Mouse (Mus musculus) erythroblast, adult 5-6 weeks (primary cell): ENCODE data around the gene Pkig. TPM values are rescaled to one million over a fixed set of nuclear protein-coding genes. Genes with fewer than 3 reads are reported as not detected.
A peak's percentile ranks its signal among the peaks of the same experiment; 100 is the strongest.
"Not testable (repeated sequence)": the region's sequence is repeated elsewhere in the genome, so short reads cannot be mapped to it uniquely, and the experiment has no call there.

ENCODE experiments used
- ATAC-seq: replicated peaks from 2 replicates; pipeline ENCODE4 v1.8.0; 2016; ENCODE audit warnings: moderate number of reproducible peaks, mild to moderate bottlenecking, moderate TSS enrichment, inconsistent platforms; ENCODE audit not compliant: poor library complexity, low FRiP score, severe bottlenecking
- total RNA-seq, 2 experiments: library from RNA; stranded (forward) in 1 of 2; stranded (reverse) in 1 of 2; fragments of 150-400 nt in 1 of 2; fragments of 200-764, 138-1000 nt in 1 of 2; gene quantifications; 2 replicates each; pipeline versions ENCODE4 v1.2.3 to v1.2.4; 2015 to 2017; ENCODE audit warnings: low replicate concordance in 2 of 2

Pkig gene
- total RNA-seq (2015; ENCODE audit: low replicate concordance) (15.0 and 25.0 TPM in 2 replicates), total RNA-seq (2017; ENCODE audit: low replicate concordance) (23.4 and 25.2 TPM in 2 replicates)

DNA sequence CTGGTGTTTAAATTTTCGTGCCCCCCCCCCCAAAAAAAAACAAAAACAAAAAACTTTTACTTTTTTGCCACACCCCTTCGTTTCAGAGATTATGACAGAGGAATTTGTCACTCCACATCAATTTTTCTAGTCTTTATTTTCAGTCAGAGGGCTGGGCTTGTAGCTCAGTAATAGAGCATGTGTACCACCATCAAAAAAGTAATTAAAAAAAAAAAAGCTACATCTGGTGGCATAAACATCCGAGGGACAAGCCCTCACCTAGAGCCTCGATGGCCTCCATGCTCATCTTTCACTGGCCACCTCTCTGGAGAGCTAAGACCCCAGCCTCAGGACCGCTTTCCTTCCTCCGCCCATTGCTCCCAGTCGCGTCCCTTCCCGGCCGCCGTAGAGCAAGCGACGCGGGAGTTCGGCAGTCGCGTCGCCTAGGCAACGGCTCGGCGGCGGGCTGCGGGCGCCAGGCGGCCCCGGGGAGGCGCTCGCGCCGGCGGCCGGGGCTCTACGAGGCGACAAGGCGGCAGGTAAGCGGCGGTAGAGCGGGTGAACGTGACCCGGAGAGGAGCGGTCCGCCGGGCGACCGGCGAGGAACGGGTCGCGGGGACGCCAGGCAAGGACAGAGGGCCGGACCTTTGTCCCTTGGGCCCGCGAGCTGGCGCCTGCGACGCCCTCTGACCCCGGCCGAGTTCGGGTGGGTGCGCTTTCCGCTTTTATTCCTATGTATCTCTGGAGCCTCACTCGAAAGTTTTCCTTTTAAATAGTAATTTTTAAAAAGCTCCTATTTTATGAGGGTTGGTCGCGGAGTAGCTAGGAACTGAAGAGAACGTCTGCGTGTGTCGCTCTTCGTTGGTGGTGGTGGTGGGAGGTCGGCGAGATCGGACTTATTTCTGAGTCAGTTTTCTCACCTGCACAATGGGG lies at the start of gene Pkig:
Gene Pkig (plus strand): TSS at position 412 of the 912 bp plus-strand sequence.
- peak; percentile 85 for ATAC-seq

DNA sequence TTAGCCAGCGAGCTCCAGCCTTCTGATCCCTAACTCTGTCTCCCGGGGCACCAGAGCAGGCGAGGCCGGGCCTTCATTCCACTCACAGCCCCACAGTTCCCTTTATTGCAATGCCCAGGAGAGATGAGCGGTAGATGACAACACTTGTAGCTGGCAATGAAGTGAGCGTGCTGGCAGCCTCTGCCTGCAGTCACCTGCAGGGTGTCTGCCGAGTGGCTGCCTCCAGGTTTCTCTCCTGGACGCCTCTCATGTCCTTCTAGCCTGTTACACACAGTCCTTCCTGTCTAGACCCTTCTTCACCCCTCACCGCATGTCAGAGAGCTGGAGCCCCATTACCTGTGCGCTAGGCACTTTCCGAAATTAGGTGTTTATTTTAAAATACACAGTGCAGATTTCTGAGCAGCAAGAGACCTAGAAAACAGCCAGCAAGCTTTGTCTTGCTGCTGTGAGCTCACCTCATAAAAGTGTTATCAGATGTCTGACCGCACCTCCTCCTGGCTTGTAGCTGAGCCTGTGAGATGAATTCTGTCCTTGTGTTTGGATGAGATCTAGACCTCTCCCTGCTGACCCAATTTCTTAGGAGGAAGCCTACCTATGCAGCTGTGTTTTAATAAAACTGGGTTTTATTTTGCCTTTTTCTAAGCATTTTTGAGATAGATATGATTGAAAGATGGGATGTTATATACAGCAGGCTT lies 48.8 kb upstream of the Pkig start:
- no peak for ATAC-seq

DNA sequence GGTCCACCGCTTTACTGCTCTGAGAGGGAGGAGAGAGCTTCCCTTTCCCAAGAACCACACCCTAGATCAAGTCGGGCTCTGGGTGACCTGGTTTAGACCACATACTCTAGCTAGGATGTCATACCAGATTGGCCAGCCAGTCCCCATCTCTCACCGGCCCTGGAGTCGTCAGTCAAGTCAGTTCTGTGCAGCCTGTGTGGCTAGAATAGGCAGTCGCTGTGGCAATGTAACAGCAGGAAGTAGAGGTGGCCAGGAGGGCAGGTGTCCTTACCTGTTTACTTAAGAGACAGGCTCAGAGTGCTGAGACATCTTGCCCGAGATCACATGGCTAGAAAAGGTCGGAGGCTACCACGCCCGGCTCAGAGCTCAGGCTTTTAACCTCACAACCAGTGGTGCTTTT lies 47.0 kb upstream of the Pkig start:
- ATAC-seq, result no peak

DNA sequence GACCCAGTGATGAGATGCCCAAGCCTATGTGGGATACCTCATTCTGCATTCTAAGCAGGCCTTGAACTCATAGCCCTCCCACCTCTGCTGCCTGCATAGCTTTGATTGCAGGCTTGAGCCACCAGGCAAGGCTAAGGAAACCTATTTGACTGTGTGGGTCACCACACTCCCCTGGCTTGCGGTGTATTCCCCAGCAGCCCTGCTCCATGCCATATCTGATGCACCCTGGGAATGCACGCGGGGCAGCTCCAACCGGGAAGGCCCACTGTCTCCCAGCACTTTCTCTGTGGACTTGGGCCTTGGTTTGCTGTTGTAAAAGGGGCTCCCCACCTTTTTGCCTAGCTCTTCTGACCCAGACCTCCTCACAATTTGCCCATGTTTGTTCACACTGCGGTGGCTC lies 45.0 kb upstream of the Pkig start:
- ATAC-seq, result no peak

DNA sequence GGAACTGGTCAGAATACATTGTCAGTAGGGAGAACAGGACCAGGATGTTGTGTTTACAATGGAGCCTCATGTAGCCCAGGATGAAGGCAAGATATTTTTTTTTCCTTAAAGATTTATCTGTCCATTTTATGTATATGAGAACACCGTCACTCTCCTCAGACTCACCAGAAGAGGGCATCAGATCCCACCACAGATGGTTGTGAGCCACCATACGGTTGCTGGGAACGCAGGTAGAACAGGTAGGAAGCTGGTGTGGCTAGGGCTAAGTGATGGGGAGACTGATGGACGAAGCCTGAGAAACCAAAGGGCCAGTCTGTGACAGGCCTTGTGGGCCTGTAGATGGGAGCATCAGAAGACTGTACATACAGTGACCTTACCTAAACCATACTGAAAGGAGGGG lies 44.2 kb upstream of the Pkig start:
- no peak for ATAC-seq

DNA sequence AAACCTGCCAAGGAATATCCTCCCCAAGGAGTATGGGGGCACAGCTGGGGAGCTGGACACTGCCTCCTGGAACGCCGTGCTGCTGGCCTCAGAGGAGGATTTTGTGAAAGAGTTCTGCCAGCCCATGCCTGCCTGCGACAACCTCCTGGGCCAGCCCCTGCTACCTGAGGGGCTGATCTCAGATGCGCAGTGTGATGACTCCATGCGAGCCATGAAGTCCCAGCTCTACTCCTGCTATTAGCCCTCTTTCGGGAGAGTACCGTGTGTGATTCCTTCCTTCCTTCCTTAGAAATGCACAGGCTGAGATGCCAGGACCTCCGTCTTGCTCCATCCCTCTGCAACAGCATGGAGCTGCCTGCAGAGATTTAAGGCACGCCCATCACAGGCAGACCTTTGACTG lies 42.8 kb upstream of the Pkig start:
- no peak for ATAC-seq

DNA sequence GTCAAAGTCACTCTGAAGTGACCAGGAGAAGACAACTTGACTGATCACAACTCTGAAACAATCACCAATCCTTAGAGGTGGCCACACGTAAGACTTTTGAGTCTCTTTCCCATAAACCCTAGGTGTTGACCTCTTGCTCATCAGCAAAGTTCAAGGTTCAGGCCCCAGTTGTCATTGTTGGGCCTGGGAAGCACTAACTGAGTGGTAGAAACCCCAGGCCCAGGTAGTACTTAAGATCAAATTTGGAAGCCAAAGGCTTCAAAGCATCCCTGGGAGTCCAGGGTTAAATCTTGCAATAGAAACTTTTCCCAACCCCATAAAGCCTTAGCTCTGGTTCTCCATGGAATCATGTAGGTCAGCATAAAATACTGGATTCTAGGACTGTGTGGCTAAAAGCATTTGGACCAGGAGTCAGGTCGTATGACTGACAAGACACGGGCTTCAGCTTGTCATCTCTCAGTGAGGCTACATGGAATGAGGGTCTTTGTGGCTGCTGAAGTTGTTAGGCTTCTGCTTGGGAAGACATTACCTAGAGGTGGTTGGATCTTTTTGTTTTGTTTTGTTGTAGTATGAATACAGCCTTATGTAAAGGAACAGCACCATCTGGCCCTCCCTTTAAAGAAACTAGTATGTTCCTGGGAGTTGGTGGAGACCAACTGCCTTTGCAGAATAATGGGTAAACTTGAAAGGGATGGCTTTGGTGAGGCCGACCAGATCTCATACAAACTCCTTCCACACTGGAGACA lies 42.1 kb upstream of the Pkig start:
- no peak for ATAC-seq

DNA sequence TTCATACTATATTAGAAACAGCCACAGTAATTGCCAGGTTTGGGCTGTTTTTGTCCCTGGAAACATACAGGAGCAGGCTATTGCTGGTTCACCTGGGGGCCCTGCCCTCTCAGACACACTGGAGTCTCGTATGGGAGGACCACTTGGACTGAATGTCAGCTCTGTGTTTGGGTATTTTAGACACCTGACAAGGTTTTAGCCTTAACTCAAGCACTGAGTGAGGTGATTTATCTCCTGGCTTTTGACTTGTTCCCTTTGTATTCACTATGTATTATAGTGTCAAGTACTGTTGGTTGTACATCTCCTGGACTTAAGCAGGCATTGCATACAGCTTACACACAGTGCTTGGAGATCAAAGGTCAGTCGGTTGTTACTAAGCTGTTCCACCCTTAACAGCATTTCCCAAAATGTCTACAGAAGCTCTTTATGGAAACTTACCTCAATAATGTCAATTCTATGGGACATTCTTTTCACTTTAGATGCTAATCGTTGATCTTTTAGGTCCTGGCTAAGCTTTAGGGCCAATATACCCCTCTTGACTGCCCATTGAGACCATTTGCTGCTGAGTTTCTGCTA lies 41.4 kb upstream of the Pkig start:
- ATAC-seq, result 0 out of 2 replicates have a peak, but pooled peaks have one; percentile 7

DNA sequence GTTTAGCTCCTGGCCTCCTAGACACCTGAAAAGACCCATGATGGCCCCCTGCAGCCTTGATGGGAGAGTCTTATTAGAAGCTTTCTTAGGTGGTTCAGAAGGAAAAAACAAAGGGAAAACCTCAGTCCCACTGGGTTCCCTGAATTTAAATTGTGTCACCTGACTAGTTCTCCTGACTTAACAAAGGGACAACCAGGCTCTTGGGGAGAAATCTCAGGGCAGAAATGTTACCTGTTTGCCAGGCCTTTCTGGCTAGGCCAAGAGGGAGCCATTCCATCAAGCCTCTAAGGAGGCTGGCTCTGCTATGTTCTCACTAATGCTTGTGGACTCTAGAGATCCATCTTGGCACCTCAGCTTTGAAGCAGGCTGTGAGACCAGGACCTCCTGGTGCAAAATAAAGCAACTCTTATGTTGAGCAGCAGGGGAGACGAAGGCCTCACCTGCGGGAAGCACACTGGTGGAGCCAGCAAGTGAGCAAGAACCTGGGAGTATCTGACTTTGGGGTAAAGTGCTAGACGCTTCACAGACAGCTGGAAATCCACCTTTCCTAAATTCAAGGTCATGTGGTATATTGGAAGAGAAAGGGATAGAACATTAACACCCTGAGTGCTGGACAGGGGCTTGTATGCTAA lies 40.8 kb upstream of the Pkig start:
- ATAC-seq, result peak; percentile 7

DNA sequence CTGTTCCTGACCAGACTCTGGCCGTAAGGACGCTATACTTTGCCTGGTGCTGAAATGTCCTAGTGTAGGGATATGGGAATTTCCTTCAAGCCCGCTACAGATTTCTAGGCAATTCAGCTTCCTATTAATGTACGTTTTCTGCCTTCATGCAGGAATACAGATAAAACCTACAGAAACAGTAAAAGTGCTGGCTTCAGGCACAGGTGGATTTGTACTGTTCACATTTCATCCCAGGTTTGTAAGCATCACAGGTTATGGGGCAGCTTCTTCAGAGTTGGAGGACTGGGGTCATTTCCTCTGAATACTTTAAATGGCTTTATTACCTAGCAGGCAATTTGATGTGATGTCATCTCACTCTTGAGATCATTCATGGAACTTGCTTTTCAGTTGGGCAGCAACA lies 40.3 kb upstream of the Pkig start:
- no peak for ATAC-seq

DNA sequence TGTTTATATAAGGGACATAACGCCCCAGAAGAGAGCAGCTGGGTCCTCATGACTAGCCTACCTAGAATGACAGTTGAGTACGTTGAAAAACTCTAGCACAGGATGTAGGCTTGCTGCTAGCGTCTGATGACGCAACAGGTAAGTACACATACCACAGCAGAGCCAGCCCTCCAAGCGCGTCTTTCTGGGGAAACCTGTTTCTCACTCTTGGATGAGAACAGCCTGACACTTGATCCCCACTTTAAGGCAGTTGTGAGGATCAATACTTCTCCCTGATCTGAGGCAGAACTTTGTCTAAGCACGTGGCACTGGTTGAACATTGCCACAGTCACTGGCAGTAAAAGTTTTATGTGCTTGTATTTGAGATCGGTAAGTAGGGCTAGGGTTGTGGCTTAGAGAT lies 37.7 kb upstream of the Pkig start:
- no peak for ATAC-seq

DNA sequence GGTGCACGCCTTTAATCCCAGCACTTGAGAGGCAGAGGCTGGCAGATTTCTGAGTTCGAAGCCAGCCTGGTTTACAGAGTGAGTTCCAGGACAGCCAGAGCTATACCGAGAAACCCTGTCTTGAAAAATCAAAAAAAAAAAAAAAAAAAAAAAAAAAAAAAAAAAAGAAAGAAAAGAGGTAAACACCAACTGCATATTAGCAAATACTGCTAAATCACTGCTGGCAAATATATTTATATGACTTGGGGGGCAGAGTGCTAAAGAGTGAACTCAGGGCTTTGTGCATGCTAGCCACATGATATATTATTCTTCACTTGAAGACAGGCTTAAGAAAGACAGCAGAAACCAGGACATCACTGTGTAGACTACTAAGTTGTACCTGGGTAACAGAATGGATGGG lies 36.8 kb upstream of the Pkig start:
- ATAC-seq, result not testable (repeated sequence)

DNA sequence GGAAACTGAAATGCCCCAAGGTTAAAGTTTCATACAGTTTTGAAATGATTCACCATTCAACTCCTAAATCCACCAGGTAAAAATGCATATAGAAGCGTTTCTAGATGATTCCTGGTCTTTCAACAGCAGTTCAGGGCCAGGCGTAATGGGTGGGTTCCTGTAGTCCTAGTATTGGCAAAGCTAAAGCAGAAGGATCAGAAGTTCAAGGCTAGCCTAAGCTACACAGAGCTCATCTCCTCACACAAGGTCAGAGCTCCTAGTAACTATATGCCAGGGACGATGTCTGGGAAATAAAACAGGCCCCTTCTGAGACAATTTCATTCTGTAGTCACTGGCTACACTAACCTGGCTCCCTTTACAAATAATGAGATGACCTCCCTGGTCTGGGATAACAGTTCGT lies 27.0 kb upstream of the Pkig start:
- no peak for ATAC-seq

DNA sequence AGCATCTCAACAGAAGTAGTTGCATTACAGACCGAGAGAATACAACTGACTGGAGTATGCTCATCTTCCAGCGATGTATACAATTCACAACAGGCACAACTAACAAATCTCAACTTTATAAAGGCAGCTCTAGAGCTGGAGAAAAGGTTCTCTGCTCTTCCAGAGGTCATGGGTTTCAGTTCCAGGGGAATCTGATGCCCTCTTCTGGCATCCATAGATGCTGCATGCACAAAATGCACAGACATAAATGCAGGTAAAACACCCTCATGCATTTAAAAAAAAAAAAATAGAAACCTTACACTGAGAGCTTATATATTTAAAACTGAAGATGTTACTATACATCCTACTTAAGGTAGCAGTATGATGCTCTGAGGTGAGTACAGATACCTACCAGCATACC lies 26.5 kb upstream of the Pkig start:
- ATAC-seq, result no peak

DNA sequence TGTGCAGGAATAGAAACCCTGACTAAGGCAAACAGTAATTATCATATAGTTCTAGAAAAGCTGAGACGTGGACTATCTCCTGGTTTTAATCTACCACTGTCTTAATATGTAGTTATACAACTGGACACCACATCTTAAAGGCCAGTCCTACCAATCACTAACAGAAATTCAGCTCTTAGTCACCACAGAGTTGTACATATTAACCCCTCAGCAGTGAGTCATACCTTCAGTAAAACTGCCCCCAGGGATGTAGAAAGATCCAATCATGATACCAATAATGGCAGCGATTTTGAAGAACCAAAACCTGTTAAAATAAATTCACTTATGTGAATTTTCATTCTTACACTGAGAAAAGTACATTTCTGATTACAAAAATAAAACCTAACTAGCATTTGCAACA lies 24.0 kb upstream of the Pkig start:
- no peak for ATAC-seq

DNA sequence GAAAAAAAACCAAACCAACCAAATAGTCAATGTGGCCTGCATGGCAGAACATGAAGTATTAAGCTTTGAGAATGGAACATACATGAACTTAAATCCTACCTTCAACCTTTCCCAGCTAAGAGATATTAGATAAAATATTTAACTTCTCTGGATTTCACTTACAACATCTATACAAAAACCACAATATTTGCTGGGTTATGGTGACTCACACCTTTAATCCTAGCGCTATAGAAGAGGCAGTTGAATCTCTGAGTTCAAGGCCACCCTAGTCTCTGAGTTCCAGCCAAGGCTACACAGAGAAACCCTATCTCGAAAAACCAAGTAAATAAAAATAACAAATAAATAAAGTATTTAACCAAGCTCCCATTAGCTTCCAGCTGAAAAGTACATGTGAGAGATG lies 22.1 kb upstream of the Pkig start:
- ATAC-seq, result no peak

DNA sequence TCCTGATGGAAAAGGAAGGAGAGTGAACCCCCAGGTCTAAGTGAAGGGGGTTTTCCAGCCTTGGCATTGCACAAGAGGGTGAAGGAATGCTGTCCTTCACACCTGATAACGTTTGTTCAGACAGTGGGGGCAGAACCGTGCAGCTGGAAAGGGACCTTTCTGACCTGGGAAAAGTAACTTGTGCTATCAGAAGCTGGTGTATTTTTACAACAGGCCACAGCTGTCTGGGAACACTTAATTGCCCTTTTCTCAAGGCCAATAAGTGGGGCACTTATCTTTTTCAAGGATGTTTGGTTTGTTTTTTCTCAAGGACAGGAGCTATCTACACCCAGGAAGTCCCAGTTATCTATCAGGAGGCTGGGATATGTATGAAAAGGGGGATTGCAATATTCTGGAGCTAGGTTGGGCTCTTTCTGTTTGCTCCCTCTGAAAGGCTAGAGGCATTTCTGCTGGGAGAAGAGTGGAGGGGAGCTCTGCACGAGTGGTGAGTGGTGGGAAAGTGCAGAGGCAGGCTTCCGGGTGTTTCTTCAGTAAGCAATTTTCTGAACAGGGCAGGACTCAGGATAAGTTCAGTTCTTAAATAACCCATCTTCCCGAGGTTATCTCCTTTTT lies 20.4 kb upstream of the Pkig start:
- ATAC-seq, result no peak

DNA sequence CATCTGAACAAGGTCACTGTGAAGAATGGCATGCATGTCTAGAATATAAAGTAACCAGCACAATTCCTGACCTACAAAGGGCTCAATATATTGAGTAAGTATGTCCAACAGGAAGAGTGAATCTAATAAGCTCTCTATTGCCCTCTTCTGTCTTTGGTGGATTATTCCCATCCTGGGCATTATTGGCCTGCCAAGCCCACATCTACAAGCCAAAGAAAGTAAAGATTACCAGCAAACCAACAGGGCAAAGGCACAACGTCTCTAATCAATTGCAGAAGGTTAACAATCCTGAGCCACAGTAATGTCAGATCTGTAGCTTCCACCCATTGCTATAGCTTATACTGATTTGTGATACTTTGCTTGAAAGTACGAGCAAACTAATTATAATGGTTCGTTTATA lies 17.7 kb upstream of the Pkig start:
- no peak for ATAC-seq

DNA sequence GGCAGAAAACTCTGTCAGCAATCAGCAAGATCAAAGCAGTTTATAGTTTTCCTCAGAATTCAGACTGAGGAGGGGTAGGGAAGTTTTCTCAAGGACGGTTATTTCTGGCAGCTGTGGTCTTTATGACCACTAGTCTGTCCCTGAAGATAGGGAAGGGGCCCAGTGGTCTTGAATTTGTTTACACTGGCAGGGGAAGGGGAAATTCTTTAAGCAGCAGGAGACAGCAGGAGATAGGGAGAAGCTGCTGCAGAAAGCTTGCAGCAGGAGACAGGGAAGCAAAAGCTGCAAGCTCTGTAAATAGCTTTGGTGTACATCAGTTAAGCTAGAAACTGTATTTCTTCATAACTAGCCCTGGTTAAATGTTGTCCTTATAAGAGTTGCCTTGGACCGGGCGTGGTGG lies 16.5 kb upstream of the Pkig start:
- ATAC-seq, result no peak
